Mouse (Mus musculus) CH12.LX (cell line): ENCODE results near the gene Fam178b. TPM values are rescaled to one million over a fixed set of nuclear protein-coding genes. Genes with fewer than 3 reads are reported as not detected.

Experiments used
- DNase-seq: peaks from one replicate; pipeline ENCODE4 v3.0.0-alpha.2; 2013; ENCODE audit errors: extremely low read depth
- H3K27ac ChIP-seq: 2 replicates; pipeline ENCODE4 v1.5.1; 2012; ENCODE audit warnings: low read depth, mild to moderate bottlenecking, control low read depth, moderate library complexity; ENCODE audit not compliant: insufficient read depth
- H3K27me3 ChIP-seq: replicated peaks from 2 replicates; pipeline ENCODE3; 2012; ENCODE audit warnings: inconsistent platforms
- H3K36me3 ChIP-seq, 2 experiments: replicated peaks in 1 of 2; 2 replicates each; pipeline versions ENCODE3 to v1.6.1; 2012; ENCODE audit warnings: inconsistent platforms in 1 of 2, low read length in 1 of 2, mild to moderate bottlenecking in 1 of 2, mixed read lengths in 1 of 2, moderate library complexity in 1 of 2; ENCODE audit not compliant: control insufficient read depth in 1 of 2, insufficient read depth in 1 of 2
- H3K4me1 ChIP-seq, 2 experiments: 2 replicates each; pipeline ENCODE4 v1.6.1; 2012; ENCODE audit warnings: inconsistent platforms in 1 of 2, moderate library complexity in 1 of 2; ENCODE audit not compliant: insufficient read depth in 2 of 2, control insufficient read depth in 1 of 2
- H3K4me2 ChIP-seq: 2 replicates; pipeline ENCODE4 v1.6.1; 2012; ENCODE audit warnings: low read depth, mild to moderate bottlenecking, control low read depth; ENCODE audit not compliant: poor library complexity, insufficient read depth, severe bottlenecking
- H3K4me3 ChIP-seq, 3 experiments: fragments of 150-350 bp in 1 of 3; sonication (generic) in 1 of 3; replicated peaks in 1 of 3; 2 replicates each; pipeline versions ENCODE3 to v1.5.1; 2011 to 2012; ENCODE audit warnings: low read depth in 2 of 3, low read length in 2 of 3, mild to moderate bottlenecking in 2 of 3, moderate library complexity in 2 of 3, control low read depth in 1 of 3, improper control_type of control experiment in 1 of 3, inconsistent platforms in 1 of 3, mixed read lengths in 1 of 3; ENCODE audit not compliant: poor library complexity in 1 of 3
- H3K79me2 ChIP-seq: replicated peaks from 2 replicates; pipeline ENCODE4 v1.6.1; 2012; ENCODE audit warnings: mild to moderate bottlenecking, moderate library complexity; ENCODE audit not compliant: control insufficient read depth, poor library complexity, insufficient read depth, severe bottlenecking; ENCODE audit errors: extremely low read depth
- H3K9ac ChIP-seq: 2 replicates; pipeline ENCODE4 v1.6.1; 2012; ENCODE audit warnings: low read depth, mild to moderate bottlenecking, control low read depth, moderate library complexity; ENCODE audit not compliant: insufficient read depth
- H3K9me3 ChIP-seq: replicated peaks from 2 replicates; pipeline ENCODE3; 2012; ENCODE audit warnings: low read length, inconsistent platforms, mixed read lengths
- CHD1 ChIP-seq: IDR thresholded peaks from 2 replicates; pipeline ENCODE4 v1.6.1; 2012; ENCODE audit warnings: low read depth, low read length, improper control_type of control experiment, inconsistent platforms
- CTCF ChIP-seq, 2 experiments: IDR thresholded peaks in 1 of 2; conservative IDR thresholded peaks in 1 of 2; 2 replicates each; pipeline ENCODE4 v1.5.1; 2011 to 2012; ENCODE audit warnings: low read depth in 2 of 2, low read length in 2 of 2, improper control_type of control experiment in 1 of 2, inconsistent platforms in 1 of 2, mild to moderate bottlenecking in 1 of 2, moderate library complexity in 1 of 2
- E2F4 ChIP-seq: IDR thresholded peaks from 2 replicates; pipeline ENCODE4 v1.6.1; 2011; ENCODE audit warnings: low read depth, low read length, improper control_type of control experiment; ENCODE audit not compliant: insufficient replicate concordance
- EP300 ChIP-seq: IDR thresholded peaks from 2 replicates; pipeline ENCODE4 v1.6.1; 2011; ENCODE audit warnings: low read length, improper control_type of control experiment
- ETS1 ChIP-seq: conservative IDR thresholded peaks from 2 replicates; pipeline ENCODE4 v1.6.1; 2012; ENCODE audit warnings: low read depth, mild to moderate bottlenecking, inconsistent platforms, low read length, improper control_type of control experiment, moderate library complexity
- IRF4 ChIP-seq: IDR thresholded peaks from 2 replicates; pipeline ENCODE4 v1.6.1; 2014; ENCODE audit warnings: low read depth, mild to moderate bottlenecking, inconsistent platforms, low read length, improper control_type of control experiment
- JUN ChIP-seq: IDR thresholded peaks from 2 replicates; pipeline ENCODE4 v1.6.1; 2011; ENCODE audit warnings: low read depth, mild to moderate bottlenecking, low read length, improper control_type of control experiment, moderate library complexity; ENCODE audit not compliant: insufficient read depth
- KAT2A ChIP-seq: IDR thresholded peaks from 2 replicates; pipeline ENCODE4 v1.6.1; 2012; ENCODE audit warnings: low read length, improper control_type of control experiment, inconsistent platforms; ENCODE audit not compliant: insufficient replicate concordance
- MAX ChIP-seq: IDR thresholded peaks from 2 replicates; pipeline ENCODE4 v1.6.1; 2011; ENCODE audit warnings: low read length, improper control_type of control experiment
- MAZ ChIP-seq: IDR thresholded peaks from 2 replicates; pipeline ENCODE4 v1.6.1; 2012; ENCODE audit warnings: low read depth, mild to moderate bottlenecking, inconsistent platforms, low read length, improper control_type of control experiment, moderate library complexity
- MEF2A ChIP-seq: IDR thresholded peaks from 2 replicates; pipeline ENCODE4 v1.6.1; 2014; ENCODE audit warnings: low read depth, mild to moderate bottlenecking, inconsistent platforms, low read length, improper control_type of control experiment, borderline replicate concordance
- MXI1 ChIP-seq: IDR thresholded peaks from 2 replicates; pipeline ENCODE4 v1.6.1; 2011; ENCODE audit warnings: mild to moderate bottlenecking, low read depth, low read length, improper control_type of control experiment
- PAX5 ChIP-seq: IDR thresholded peaks from 2 replicates; pipeline ENCODE4 v1.6.1; 2012; ENCODE audit warnings: low read length, inconsistent platforms, mixed read lengths
- POLR2A ChIP-seq: IDR thresholded peaks from 2 replicates; pipeline ENCODE4 v1.6.1; 2011; ENCODE audit warnings: low read depth, mild to moderate bottlenecking, improper control_type of control experiment, low read length
- POLR2AphosphoS2 ChIP-seq: IDR thresholded peaks from 2 replicates; pipeline ENCODE4 v1.6.1; 2011; ENCODE audit warnings: low read depth, low read length, improper control_type of control experiment
- RCOR1 ChIP-seq: conservative IDR thresholded peaks from 2 replicates; pipeline ENCODE4 v1.6.1; 2012; ENCODE audit warnings: low read depth, mild to moderate bottlenecking, inconsistent platforms, low read length, improper control_type of control experiment
- SIN3A ChIP-seq: IDR thresholded peaks from 2 replicates; pipeline ENCODE4 v1.6.1; 2012; ENCODE audit warnings: low read length, improper control_type of control experiment, inconsistent platforms
- SMC3 ChIP-seq: IDR thresholded peaks from 2 replicates; pipeline ENCODE4 v1.6.1; 2011; ENCODE audit warnings: low read depth, low read length, improper control_type of control experiment
- TBP ChIP-seq: conservative IDR thresholded peaks from 2 replicates; pipeline ENCODE4 v1.6.1; 2011; ENCODE audit warnings: low read depth, low read length, improper control_type of control experiment
- TCF12 ChIP-seq: IDR thresholded peaks from 2 replicates; pipeline ENCODE4 v1.6.1; 2014; ENCODE audit warnings: low read depth, mild to moderate bottlenecking, inconsistent platforms, low read length, improper control_type of control experiment
- UBTF ChIP-seq: IDR thresholded peaks from 2 replicates; pipeline ENCODE4 v1.6.1; 2012; ENCODE audit warnings: low read depth, mild to moderate bottlenecking, inconsistent platforms, low read length, improper control_type of control experiment, moderate library complexity
- USF2 ChIP-seq: conservative IDR thresholded peaks from 2 replicates; pipeline ENCODE4 v1.6.1; 2011; ENCODE audit warnings: low read depth, low read length, improper control_type of control experiment
- ZC3H11A ChIP-seq: IDR thresholded peaks from 2 replicates; pipeline ENCODE4 v1.6.1; 2012; ENCODE audit warnings: low read depth, mild to moderate bottlenecking, inconsistent platforms, low read length, improper control_type of control experiment
- ZKSCAN1 ChIP-seq: IDR thresholded peaks from 2 replicates; pipeline ENCODE4 v1.6.1; 2012; ENCODE audit warnings: low read depth, inconsistent platforms, low read length, improper control_type of control experiment, borderline replicate concordance
- ZNF384 ChIP-seq: IDR thresholded peaks from 2 replicates; pipeline ENCODE4 v1.6.1; 2012; ENCODE audit warnings: low read depth, low read length, improper control_type of control experiment, inconsistent platforms
- dilution Hi-C: fragments of 300-500 bp; cut with MboI; formaldehyde crosslinking; loops from 2 replicates; pipeline ENCODE4 v1.14.3; 2020; ENCODE audit warnings: low sequenced_read_pairs; ENCODE audit not compliant: extremely low pct_unique_long_range_greater_than_20kb, extremely low pct_ligation_motif_present
- in situ Hi-C: fragments of 300-500 bp; cut with MboI; formaldehyde crosslinking; loops from 3 replicates; pipeline ENCODE4 v1.14.3; 2019; ENCODE audit warnings: low sequenced_read_pairs, low pct_ligation_motif_present, low pct_unique_long_range_greater_than_20kb, mixed read lengths
- polyA plus RNA-seq: library from polyadenylated mRNA; unstranded; fragments of >175 nt; gene quantifications from 2 replicates; pipeline ENCODE4 v1.2.1, GENCODE M21; 2012; ENCODE audit warnings: low read depth; ENCODE audit not compliant: insufficient read length
- total RNA-seq, 2 experiments: library from RNA; depleted of rRNA; stranded (reverse); fragments of 300-350 nt in 1 of 2; fragments of >200 nt in 1 of 2; gene quantifications; 2 replicates each; pipeline ENCODE4 v1.2.3; 2012 to 2014

Gene Fam178b
- total and polyA plus RNA-seq, 3 experiments, result 0.50 TPM; not detected in 2

DNA sequence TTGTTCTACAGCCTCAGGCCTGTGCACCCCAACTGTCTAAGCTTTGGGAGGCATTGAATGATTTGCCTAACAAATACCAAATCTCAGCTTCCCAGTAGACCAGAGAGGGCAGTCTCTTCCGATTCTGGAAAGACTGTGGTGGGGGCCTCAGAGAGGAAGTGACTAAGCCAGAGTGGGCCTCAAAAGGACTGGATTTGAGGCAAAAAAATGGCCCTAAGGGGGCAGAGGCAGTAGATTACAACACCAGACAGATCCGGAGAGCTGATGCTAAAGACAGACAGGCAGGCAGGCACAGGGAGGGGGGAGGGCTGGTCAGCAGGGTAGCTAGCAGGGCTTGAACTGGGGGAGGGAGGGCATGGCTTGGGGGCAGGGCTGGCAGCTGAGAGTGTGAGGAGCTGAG, 116.6 kb downstream of the Fam178b start:
- Histone ChIP-seq H3K4me2 (no peak overlapping the region), H3K9me3 (no peaks in the 10 kb centered on the region), H3K4me3 (no peak overlapping the region), H3K79me2 (no peaks in the 10 kb centered on the region), H3K36me3 (no peaks in the 10 kb centered on the region), H3K4me1 (peaks cover 20 to 56% of the 10 kb centered on the region in 2 experiments), H3K27me3 (no peaks in the 10 kb centered on the region), H3K9ac (no peak overlapping the region), H3K27ac (no peak overlapping the region)
- dilution Hi-C loops (no loop called here), in situ Hi-C loops (loop anchor here (5.0 kb wide), 1 partner anchor 36 kb away; no protein-coding TSS in a partner anchor)
- TF ChIP-seq ZNF384 (0 out of 2 replicates have a peak, but pooled peaks have one; percentile 5), MAX (no peak), SIN3A (no peak), IRF4 (0 out of 2 replicates have a peak, but pooled peaks have one; percentile 3)
- DNase-seq, result peak; percentile 33

DNA sequence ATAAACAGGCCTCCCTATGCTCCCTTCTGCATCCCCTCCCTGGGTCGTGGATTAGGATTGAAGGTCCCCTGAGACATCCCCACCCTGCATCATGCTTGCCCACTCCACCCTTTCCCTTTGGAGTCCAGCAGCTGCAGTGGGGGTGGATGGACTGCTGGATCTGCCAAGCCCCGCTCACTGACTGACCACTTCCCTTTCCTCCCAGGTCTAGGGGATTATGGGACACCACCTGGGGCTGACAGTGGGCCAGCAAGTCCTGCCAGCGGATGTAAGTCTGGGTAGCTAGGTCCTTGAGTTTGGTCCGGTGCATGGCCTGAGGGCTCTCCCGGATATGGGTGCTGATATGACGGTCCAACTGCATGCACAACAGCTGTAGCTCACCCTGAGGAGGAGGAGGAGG, 118.9 kb downstream of the Fam178b start:
- Histone ChIP-seq H3K27ac (no peak overlapping the region), H3K4me3 (no peak overlapping the region)
- TF ChIP-seq PAX5 (no peak), MXI1 (no peak), JUN (no peak), ETS1 (no peak), MAX (no peak), MEF2A (no peak), TBP (no peak), CHD1 (no peak), CTCF (conservative IDR thresholded peaks at IDR 0.05 in 1 of 2, IDR thresholded peaks at IDR 0.05 in 1 of 2; ENCODE audit: low read depth in 2 of 2, low read length in 2 of 2) (no peak), UBTF (no peak), POLR2A (no peak)
- TF ChIP-seq, all 38 proteins: peak for 0
- Histone ChIP-seq H3K79me2 (no peaks in the 10 kb centered on the region), H3K4me1 (peaks cover 20 to 61% of the 10 kb centered on the region in 2 experiments), H3K9me3 (no peaks in the 10 kb centered on the region), H3K4me2 (no peak overlapping the region), H3K9ac (no peak overlapping the region), H3K36me3 (no peaks in the 10 kb centered on the region), H3K27me3 (peaks cover 15% of the 10 kb centered on the region)
- DNase-seq, result no peak
- in situ Hi-C loops, result no loop called here
- dilution Hi-C loops, result no loop called here

DNA sequence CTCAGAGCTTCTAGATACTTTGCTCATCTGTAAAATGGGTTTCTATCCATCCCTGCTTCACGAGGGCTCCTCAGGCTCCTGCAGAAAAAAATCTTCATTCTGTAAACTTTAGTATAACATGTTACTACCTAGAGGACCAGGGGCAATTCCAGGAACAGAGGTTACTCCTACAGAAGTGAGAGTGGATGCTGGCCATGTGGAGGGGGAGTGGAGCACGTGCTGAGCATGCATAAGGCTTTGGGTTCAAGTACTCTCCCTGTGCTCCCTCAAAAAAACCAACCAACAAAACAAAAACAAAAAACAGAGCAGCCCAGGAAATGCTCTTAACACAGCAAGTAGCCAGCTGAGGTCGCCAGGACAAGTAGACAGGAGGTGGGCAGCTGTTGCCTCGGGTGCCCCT, 119.4 kb downstream of the Fam178b start:
- TF ChIP-seq POLR2AphosphoS2, result no peak
- TF ChIP-seq E2F4, result no peak
- TF ChIP-seq RCOR1, result no peak
- TF ChIP-seq KAT2A, result no peak
- TF ChIP-seq TCF12, result no peak
- no peak for TF ChIP-seq CHD1
- no peak for TF ChIP-seq UBTF
- no peak for TF ChIP-seq ETS1
- TF ChIP-seq ZKSCAN1, result no peak
- no peak for TF ChIP-seq SMC3
- no peak for TF ChIP-seq ZC3H11A
- no peak for TF ChIP-seq ZNF384
- no peak for TF ChIP-seq MAZ
- TF ChIP-seq CTCF (conservative IDR thresholded peaks at IDR 0.05 in 1 of 2, IDR thresholded peaks at IDR 0.05 in 1 of 2; ENCODE audit: low read depth in 2 of 2, low read length in 2 of 2), result no peak
- TF ChIP-seq USF2, result no peak
- no peak for TF ChIP-seq EP300
- no peak for TF ChIP-seq MEF2A
- no peak for TF ChIP-seq JUN
- H3K9ac ChIP-seq, result no peak overlapping the region
- H3K27ac ChIP-seq, result no peak overlapping the region
- no peak overlapping the region for H3K4me3 ChIP-seq
- no peaks in the 10 kb centered on the region for H3K79me2 ChIP-seq
- peaks cover 23 to 64% of the 10 kb centered on the region in 2 experiments for H3K4me1 ChIP-seq
- H3K36me3 ChIP-seq, result no peaks in the 10 kb centered on the region
- no peak overlapping the region for H3K4me2 ChIP-seq
- peaks cover 20% of the 10 kb centered on the region for H3K27me3 ChIP-seq
- H3K9me3 ChIP-seq, result no peaks in the 10 kb centered on the region
- in situ Hi-C loops, result no loop called here
- dilution Hi-C loops, result no loop called here
- no peak for DNase-seq
